Comparison of ENCODE assay signal across 23 mouse cellular contexts in genomic region chr9:45952057-45952456, GRCm38 (mm10). TPM values are rescaled to one million over a fixed set of nuclear protein-coding genes. Genes with fewer than 3 reads are reported as not detected.
DNase-seq lines count a peak whose midpoint lies in the region; ATAC-seq lines count a peak whose summit lies in the region.
"Had no signal": no experiment of that assay in that cellular context is flagged by ENCODE, and none has a peak within 500 bp of the region (broad histone marks: within the 10 kb centered on the region; RNA-seq: fewer than 3 reads in every experiment).

No protein-coding gene starts in this region.

- peak overlapping the region; percentile 48 for H3K4me3 ChIP-seq in megakaryocyte, embryonic 14.5 days (replicated peaks)
- H3K4me3 ChIP-seq: embryonic facial prominence, embryonic 10.5 days; embryonic facial prominence, embryonic 12.5 days; forebrain, embryonic 13.5 days; forebrain, embryonic 15.5 days had no signal

- H3K4me1 ChIP-seq in megakaryocyte, embryonic 14.5 days = peaks cover 34% of the 10 kb centered on the region

- peak; percentile 52 to 66 for DNase-seq in adrenal gland, adult (ENCODE audit: inconsistent age in 2 of 2, low spot score in 1 of 2)
- DNase-seq in adrenal gland, postnatal 25 days = no peak
- peak; percentile 8 for DNase-seq in cerebellum, adult 9-11 months
- DNase-seq in cerebellum, postnatal 36 days = no peak
- DNase-seq: adrenal gland, adult 2 months; adrenal gland, postnatal 10 days; adrenal gland, postnatal 36 days; B cell, adult 2 months; cerebellum, adult 11 months; cerebellum, adult 2 months; cerebellum, postnatal 14 days; forebrain, postnatal 0 days had no signal

- H3K27me3 ChIP-seq in megakaryocyte, embryonic 14.5 days (replicated peaks) = no peaks in the 10 kb centered on the region
- H3K27me3 ChIP-seq: CH12.LX; embryonic facial prominence, embryonic 12.5 days; forebrain, embryonic 13.5 days; forebrain, embryonic 15.5 days; Patski had no signal

- peaks cover 63% of the 10 kb centered on the region for H3K36me3 ChIP-seq in megakaryocyte, embryonic 14.5 days (replicated peaks; ENCODE audit: low read length)

- no peaks in the 10 kb centered on the region for H3K9me3 ChIP-seq in megakaryocyte, embryonic 14.5 days
- H3K9me3 ChIP-seq: embryonic facial prominence, embryonic 10.5 days; embryonic facial prominence, embryonic 12.5 days; forebrain, embryonic 13.5 days; forebrain, embryonic 15.5 days; G1E had no signal

- no peak for ATAC-seq in megakaryocyte, adult 5-6 weeks (ENCODE audit: poor library complexity, severe bottlenecking)
- ATAC-seq: activated CD4-positive, CD25-positive, alpha-beta regulatory T cell, adult 4 months; CD4-positive, CD25-positive, alpha-beta regulatory T cell, adult 4 months; forebrain, embryonic 13.5 days; forebrain, embryonic 15.5 days; forebrain, postnatal 0 days; Patski had no signal

RNA-seq across cellular contexts. Expression of gene Sidt2, which starts 3.0 kb away (rescaled TPM):
- 286 and 328 TPM in 2 replicates for total RNA-seq in adrenal gland, postnatal 25 days (2021)
- 9.5 and 30.5 TPM in 2 replicates for polyA plus RNA-seq in megakaryocyte, embryonic 14.5 days (2012; ENCODE audit: insufficient read depth, low replicate concordance)
- 57.3 and 71.0 TPM in 2 replicates for total RNA-seq in megakaryocyte, adult 5-6 weeks (2015)
- 41.4 and 51.9 TPM in 2 replicates for total RNA-seq in megakaryocyte, adult 5-6 weeks (2017)

RNA-seq across cellular contexts. Expression of gene Tagln, which starts 16.2 kb away (rescaled TPM):
- total RNA-seq in adrenal gland, postnatal 25 days (2021) = 51.0 and 70.2 TPM in 2 replicates
- 1.8 TPM in 1 of 2 replicates, not detected in the other for polyA plus RNA-seq in megakaryocyte, embryonic 14.5 days (2012; ENCODE audit: insufficient read depth, low replicate concordance)
- 0.13 and 0.32 TPM in 2 replicates for total RNA-seq in megakaryocyte, adult 5-6 weeks (2015)
- 0.40 TPM in 1 of 2 replicates, not detected in the other for total RNA-seq in megakaryocyte, adult 5-6 weeks (2017)

RNA-seq across cellular contexts. Expression of gene Rnf214, which starts 45.3 kb away (rescaled TPM):
- 51.8 and 56.0 TPM in 2 replicates for total RNA-seq in adrenal gland, postnatal 25 days (2021)
- polyA plus RNA-seq in megakaryocyte, embryonic 14.5 days (2012; ENCODE audit: insufficient read depth, low replicate concordance) = 5.8 and 6.8 TPM in 2 replicates
- 19.6 and 23.3 TPM in 2 replicates for total RNA-seq in megakaryocyte, adult 5-6 weeks (2015)
- total RNA-seq in megakaryocyte, adult 5-6 weeks (2017) = 32.5 and 34.0 TPM in 2 replicates

RNA-seq across cellular contexts. Expression of gene Pcsk7, which starts 45.8 kb away (rescaled TPM):
- total RNA-seq in adrenal gland, postnatal 25 days (2021) = 28.9 and 33.7 TPM in 2 replicates
- polyA plus RNA-seq in megakaryocyte, embryonic 14.5 days (2012; ENCODE audit: insufficient read depth, low replicate concordance) = 6.5 and 7.7 TPM in 2 replicates
- 12.1 and 15.4 TPM in 2 replicates for total RNA-seq in megakaryocyte, adult 5-6 weeks (2015)
- total RNA-seq in megakaryocyte, adult 5-6 weeks (2017) = 22.5 and 34.8 TPM in 2 replicates

Comparison
In these comparisons a context has a peak if more than half of its experiments do, and no peak if none do; other contexts are left out.
1. DNase-seq: peak in adrenal gland, adult (2 of 2) and cerebellum, adult 9-11 months (single experiment); none in adrenal gland, postnatal 25 days (single experiment) and cerebellum, postnatal 36 days (0 of 2).
2. RNA of gene Tagln, which starts 16.2 kb away (total RNA-seq): 51.0 to 70.2 TPM in adrenal gland, postnatal 25 days; 0.13 to 0.40 TPM in megakaryocyte, adult 5-6 weeks; every median in the first group is over 10 times any median in the second.